Mouse (Mus musculus) forebrain, embryonic 11.5 days (tissue): Measurements from ENCODE around the gene H2-T3. TPM values are rescaled to one million over a fixed set of nuclear protein-coding genes. Genes with fewer than 3 reads are reported as not detected.

Source experiments
- polyA plus RNA-seq: library from polyadenylated mRNA; unstranded; fragments of >200 nt; fragmentation: Nextera tagmentation; extraction: Ambion mirVana; gene quantifications from 2 replicates; pipeline ENCODE4 v1.2.1, GENCODE M21; 2014

The H2-T3 gene
- polyA plus RNA-seq, 1 experiment from 2014 or later = not detected

Other genes starting within 250 kb of the H2-T3 start
- 108 and 122 TPM in 2 replicates for gene Abcf1, start 220.5 kb downstream of the H2-T3 start, polyA plus RNA-seq
- gene Gnl1, start 210.4 kb downstream of the H2-T3 start, polyA plus RNA-seq = 46.0 and 48.4 TPM in 2 replicates
- 50.8 and 54.4 TPM in 2 replicates for gene Prr3, start 210.1 kb downstream of the H2-T3 start, polyA plus RNA-seq
- gene H2-T24, start 169.7 kb downstream of the H2-T3 start, polyA plus RNA-seq = 3.5 and 4.3 TPM in 2 replicates
- 3.1 and 3.4 TPM in 2 replicates for gene H2-T23, start 157.4 kb downstream of the H2-T3 start, polyA plus RNA-seq
- gene H2-T22, start 147.5 kb downstream of the H2-T3 start, polyA plus RNA-seq = 7.6 and 8.3 TPM in 2 replicates
- gene Gm6034, start 147.3 kb downstream of the H2-T3 start, polyA plus RNA-seq = not detected in 2 replicates
- gene Gm11127, start 131.9 kb downstream of the H2-T3 start, polyA plus RNA-seq = not detected in 2 replicates
- gene Gm19684, start 68.6 kb downstream of the H2-T3 start, polyA plus RNA-seq = not detected in 2 replicates
- gene Gm7030, start 60.9 kb downstream of the H2-T3 start, polyA plus RNA-seq = not detected in 2 replicates
- gene Gm8909, start 21.8 kb downstream of the H2-T3 start, polyA plus RNA-seq = not detected in 2 replicates
- gene Rpp21, start 67.8 kb upstream of the H2-T3 start, polyA plus RNA-seq = 82.2 and 89.0 TPM in 2 replicates
- gene Trim39, start 82.0 kb upstream of the H2-T3 start, polyA plus RNA-seq = 22.0 and 23.0 TPM in 2 replicates
- gene H2-M10.2, start 96.2 kb upstream of the H2-T3 start, polyA plus RNA-seq = 0.33 TPM in 2 replicates
- not detected in 2 replicates for gene H2-M10.1, start 135.9 kb upstream of the H2-T3 start, polyA plus RNA-seq
- gene H2-M10.3, start 178.1 kb upstream of the H2-T3 start, polyA plus RNA-seq = not detected in 2 replicates